Mouse (Mus musculus): ENCODE results near the gene Tifa. TPM values are rescaled to one million over a fixed set of nuclear protein-coding genes. Genes with fewer than 3 reads are reported as not detected.

Gene Tifa
- polyA plus RNA-seq, 1 experiment from 2014 or later: 3.6 TPM

DNA sequence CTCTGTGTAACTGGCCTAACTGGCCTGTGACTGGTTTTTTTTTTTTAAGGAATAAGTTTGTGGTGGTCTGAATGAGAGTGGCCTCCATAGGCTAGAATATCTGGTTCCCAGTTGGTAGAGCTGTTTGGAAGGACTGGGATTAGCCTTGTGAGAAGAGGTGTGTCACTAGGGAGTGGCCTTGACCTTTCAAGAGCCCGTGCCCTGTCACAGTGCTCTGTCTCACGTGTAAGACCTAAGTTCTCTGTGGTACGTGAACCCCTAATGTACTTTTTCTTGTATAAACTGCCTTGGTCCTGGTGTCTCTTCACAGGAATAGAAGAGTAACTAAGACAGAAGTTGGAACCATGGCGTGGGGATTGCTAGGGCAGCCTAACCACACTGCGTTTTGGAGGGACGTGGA is 16.4 kb downstream of the Tifa start:
- Histone ChIP-seq H3K36me3 (peaks cover 37% of the 10 kb centered on the region), H3K9me3 (replicated peaks) (no peaks in the 10 kb centered on the region), H3K27me3 (replicated peaks) (no peaks in the 10 kb centered on the region), H3K4me2 (no peak overlapping the region), H3K9ac (replicated peaks) (no peak overlapping the region), H3K4me3 (replicated peaks) (no peak overlapping the region), H3K27ac (replicated peaks) (no peak overlapping the region), H3K4me1 (no peaks in the 10 kb centered on the region)
- 96% methylated on average over 6 of the region's 6 CpGs for WGBS
- ATAC-seq (ENCODE audit: low FRiP score): no peak

DNA sequence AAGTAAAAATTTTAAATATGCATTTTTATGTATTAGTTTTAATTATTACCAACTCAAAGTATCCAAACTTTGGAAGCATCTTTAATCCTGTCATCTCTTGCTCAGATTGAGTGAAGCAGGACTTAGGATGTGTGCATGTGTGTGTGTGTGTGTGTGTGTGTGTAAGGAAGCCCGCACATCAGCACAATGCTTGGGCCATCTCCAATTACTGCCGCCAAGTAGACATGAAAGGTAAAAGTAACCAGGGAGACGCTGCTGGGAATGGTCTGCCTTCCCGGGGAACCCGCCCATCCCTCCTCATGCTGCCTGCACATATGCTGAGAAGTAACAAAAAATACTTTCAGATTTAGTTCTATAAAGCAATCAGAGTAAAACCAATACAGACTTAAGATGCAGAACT is 18.2 kb downstream of the Tifa start:
- 20% methylated on average over 5 of the region's 5 CpGs for WGBS
- no peak for ATAC-seq (ENCODE audit: low FRiP score)
- Histone ChIP-seq H3K36me3 (peaks cover 49% of the 10 kb centered on the region), H3K27me3 (replicated peaks) (no peaks in the 10 kb centered on the region), H3K9ac (replicated peaks) (no peak overlapping the region), H3K9me3 (replicated peaks) (no peaks in the 10 kb centered on the region), H3K27ac (replicated peaks) (no peak overlapping the region), H3K4me3 (replicated peaks) (no peak overlapping the region), H3K4me1 (no peaks in the 10 kb centered on the region), H3K4me2 (no peak overlapping the region)

DNA sequence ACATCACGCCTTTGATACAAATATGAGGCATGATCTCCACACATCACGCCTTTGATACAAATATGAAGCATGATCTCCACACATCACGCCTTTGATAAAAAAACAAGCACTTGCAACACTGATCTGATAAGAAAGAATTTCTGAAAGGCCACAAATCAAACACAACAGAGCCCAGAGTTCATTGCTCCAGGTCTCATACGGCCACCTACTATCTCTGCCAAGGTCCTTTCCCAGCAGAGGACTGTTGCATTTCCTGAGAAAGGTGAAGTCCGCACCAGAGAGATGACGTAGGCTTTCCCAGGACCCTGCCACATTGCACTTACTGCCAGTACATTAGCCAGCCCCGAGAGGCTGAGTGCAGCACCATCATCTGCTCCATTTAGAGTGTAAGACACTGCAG is 19.5 kb downstream of the Tifa start:
- Histone ChIP-seq H3K4me1 (no peaks in the 10 kb centered on the region), H3K27me3 (replicated peaks) (no peaks in the 10 kb centered on the region), H3K9ac (replicated peaks) (no peak overlapping the region), H3K9me3 (replicated peaks) (no peaks in the 10 kb centered on the region), H3K36me3 (peaks cover 61% of the 10 kb centered on the region), H3K4me3 (replicated peaks) (no peak overlapping the region), H3K27ac (replicated peaks) (no peak overlapping the region), H3K4me2 (no peak overlapping the region)
- ATAC-seq (ENCODE audit: low FRiP score): no peak
- 89% methylated on average over 7 of the region's 7 CpGs for WGBS

DNA sequence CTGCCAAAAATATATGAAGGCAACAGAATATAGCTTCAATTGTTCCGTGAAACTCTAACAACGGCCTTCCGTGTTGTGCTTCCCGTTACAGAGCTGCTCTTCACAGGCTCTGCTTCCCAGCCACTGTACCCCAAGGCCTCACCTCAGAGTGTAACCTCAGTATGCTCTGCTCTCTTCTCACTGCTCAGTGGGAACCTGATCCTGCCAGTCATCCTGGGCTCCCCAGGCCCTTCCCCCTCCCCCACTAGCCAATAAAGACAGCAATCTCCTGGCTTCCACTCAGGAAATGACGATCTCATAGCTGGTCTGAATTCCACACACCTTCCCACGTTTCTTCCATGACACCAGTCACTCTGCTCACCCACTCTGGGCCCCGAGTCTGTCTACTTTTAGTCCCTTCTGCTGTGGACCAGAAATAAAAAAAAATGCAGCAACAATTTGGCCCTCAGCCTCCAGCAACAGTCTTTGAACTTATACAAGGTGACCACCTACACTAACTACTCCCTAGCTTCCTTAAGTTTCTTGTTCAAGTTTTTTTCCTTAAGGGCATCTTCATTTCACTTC is 27.6 kb downstream of the Tifa start:
- ATAC-seq (ENCODE audit: low FRiP score): no peak
- H3K36me3 ChIP-seq: peaks cover 48% of the 10 kb centered on the region
- no peak overlapping the region for H3K27ac ChIP-seq (replicated peaks)
- H3K9me3 ChIP-seq (replicated peaks): no peaks in the 10 kb centered on the region
- H3K4me2 ChIP-seq: no peak overlapping the region
- no peaks in the 10 kb centered on the region for H3K27me3 ChIP-seq (replicated peaks)
- no peaks in the 10 kb centered on the region for H3K4me1 ChIP-seq
- WGBS: 70% methylated on average over 7 of the region's 7 CpGs
- H3K9ac ChIP-seq (replicated peaks): no peak overlapping the region
- no peak overlapping the region for H3K4me3 ChIP-seq (replicated peaks)

DNA sequence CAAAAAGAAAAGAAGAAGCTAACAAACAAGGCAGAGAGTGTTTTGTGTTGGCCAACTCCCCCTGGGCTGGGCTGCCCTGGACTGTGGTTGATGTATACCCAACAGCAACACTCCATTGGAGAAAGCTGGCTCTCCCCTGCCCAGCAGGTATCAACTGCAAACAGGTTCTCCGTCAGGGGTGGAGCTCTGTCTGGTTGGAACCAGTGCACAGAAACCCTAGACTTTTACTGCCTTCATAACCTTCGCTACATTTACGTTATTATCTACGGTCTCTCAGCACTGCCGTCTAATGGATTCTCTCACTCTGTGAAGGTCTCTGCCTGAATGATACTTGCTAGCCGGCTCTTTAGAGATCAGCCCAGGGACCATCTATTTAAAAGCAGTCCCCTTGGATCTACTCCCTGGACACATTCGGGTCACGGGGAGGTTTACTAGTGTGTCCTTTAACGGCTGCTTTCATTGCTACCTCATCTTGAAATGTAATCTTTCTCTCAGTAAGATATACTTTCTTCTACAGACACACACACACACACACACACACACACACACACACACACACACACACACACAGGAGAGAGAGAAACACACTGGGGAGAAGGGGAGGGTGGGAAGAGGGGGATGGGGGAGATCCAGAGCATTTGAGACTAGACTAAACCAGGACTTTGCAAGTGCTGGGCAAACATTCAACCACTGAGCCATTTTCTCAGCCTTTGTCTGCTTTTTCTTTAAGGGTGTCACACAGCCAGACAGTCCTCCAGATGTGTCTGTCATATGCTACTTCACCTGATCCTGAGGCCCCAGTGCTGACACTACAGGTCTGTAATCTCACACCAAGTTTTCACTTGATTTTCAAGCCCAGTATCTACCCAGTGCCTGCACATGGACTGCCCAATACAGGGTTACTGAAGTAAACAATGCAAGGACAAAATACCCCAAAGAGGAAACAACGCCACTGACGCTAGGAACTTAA is 29.4 kb downstream of the Tifa start:
- Histone ChIP-seq H3K27ac (replicated peaks) (no peak overlapping the region), H3K4me1 (no peaks in the 10 kb centered on the region; the same call in 1 of the 2 replicates), H3K36me3 (peaks cover 34% of the 10 kb centered on the region), H3K4me3 (replicated peaks) (no peak overlapping the region), H3K9ac (replicated peaks) (no peak overlapping the region), H3K27me3 (replicated peaks) (no peaks in the 10 kb centered on the region), H3K9me3 (replicated peaks) (no peaks in the 10 kb centered on the region), H3K4me2 (no peak overlapping the region)
- 64% methylated on average over 11 of the region's 11 CpGs for WGBS
- no peak for ATAC-seq (ENCODE audit: low FRiP score)

DNA sequence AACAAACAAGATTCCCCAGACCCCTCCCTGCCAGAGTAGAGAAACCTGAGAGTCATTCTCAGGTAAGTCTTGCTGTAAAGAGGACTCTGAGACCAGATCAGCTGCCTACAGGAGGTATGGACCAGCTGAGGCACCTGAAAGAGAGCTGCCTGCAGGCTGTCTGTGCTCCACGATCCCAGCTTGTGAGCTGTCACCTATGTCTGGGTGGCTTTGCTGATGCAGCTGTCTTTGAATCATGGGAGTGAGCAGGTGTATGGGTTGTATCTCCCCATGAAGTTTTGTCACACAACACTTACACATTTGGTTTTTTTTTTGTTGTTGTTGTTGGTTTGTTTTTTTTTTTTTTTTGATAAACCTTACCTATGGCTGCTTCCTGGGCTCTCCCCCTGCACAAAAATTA is 30.8 kb downstream of the Tifa start:
- Histone ChIP-seq H3K4me1 (no peaks in the 10 kb centered on the region; the same call in 1 of the 2 replicates), H3K27ac (replicated peaks) (no peak overlapping the region), H3K9me3 (replicated peaks) (no peaks in the 10 kb centered on the region), H3K9ac (replicated peaks) (no peak overlapping the region), H3K36me3 (peaks cover 33% of the 10 kb centered on the region), H3K4me3 (replicated peaks) (no peak overlapping the region), H3K27me3 (replicated peaks) (no peaks in the 10 kb centered on the region), H3K4me2 (no peak overlapping the region)
- no peak for ATAC-seq (ENCODE audit: low FRiP score)
- WGBS: 90% methylated on average over 1 of the region's 1 CpGs

DNA sequence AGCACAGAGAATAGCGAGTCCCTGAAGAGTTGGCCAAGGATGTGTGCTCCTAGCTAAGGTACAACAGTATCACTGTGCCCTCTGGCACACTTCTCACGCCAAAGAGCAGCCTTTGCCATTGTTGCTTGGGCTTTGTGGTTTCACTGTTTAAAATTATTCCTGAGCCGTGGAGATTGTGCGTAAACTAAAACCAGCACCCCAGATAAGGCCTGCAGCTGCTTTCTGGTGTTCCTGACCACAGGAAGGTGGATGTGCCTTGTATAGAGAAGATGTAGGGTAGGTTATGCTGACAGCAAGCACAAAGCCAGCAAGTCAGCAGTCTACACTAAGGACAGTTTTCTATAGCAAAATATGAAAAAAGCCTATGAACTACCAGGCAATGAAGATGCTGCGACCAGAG is 31.6 kb downstream of the Tifa start:
- Histone ChIP-seq H3K9me3 (replicated peaks) (no peaks in the 10 kb centered on the region), H3K4me2 (no peak overlapping the region), H3K27me3 (replicated peaks) (no peaks in the 10 kb centered on the region), H3K9ac (replicated peaks) (no peak overlapping the region), H3K4me1 (peaks cover 1% of the 10 kb centered on the region; the same call in 1 of the 2 replicates), H3K36me3 (peaks cover 32% of the 10 kb centered on the region), H3K4me3 (replicated peaks) (no peak overlapping the region), H3K27ac (replicated peaks) (no peak overlapping the region)
- WGBS: 90% methylated on average over 5 of the region's 5 CpGs
- no peak for ATAC-seq (ENCODE audit: low FRiP score)

DNA sequence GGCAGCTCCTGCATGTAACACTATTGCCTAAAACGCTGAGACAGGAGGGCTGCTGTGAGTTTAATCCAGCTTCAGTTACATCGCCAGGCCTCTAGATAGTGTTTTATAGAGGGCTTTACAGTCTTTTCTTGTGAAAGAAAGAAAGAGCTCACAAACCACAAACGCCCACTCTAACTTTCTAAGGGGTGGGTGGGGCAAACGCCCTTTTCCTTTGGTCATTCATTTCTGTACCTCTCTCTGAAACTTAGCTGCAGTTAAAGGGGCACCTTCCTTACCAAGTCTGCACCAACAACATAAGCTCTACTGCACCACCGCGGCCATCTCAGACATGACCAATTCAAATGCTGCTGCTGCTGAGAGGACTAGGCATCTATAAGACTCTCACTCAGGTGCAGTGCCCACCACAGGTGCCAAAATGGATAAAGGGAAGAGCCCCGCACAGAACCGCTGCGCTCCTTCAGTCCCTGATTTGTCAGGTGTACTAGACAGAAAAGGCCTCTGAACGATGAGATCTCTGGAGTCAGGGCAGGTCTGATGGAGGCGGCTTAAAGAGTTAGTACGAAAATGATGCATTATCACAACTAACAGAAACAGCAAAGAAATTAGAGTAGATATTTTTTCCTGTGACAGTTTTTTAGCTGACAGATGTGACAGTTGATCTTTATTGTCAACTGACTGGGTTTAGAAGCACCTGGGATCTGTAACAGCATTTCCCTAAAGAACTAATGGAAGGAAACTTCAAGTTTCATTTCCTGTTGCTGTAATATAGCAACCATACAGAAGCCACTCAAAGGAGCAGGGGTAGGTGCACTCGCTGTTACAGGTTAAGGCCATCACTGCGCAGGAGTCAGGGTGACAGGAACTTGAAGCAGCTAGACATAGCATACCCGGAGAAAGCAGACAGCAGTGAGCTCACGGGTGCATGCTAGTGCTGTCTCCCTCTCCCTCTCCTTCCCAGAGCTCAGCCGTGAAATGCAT is 34.6 kb downstream of the Tifa start:
- H3K4me3 ChIP-seq (replicated peaks): no peak overlapping the region
- no peaks in the 10 kb centered on the region for H3K27me3 ChIP-seq (replicated peaks)
- H3K9me3 ChIP-seq (replicated peaks): no peaks in the 10 kb centered on the region
- H3K4me2 ChIP-seq: no peak overlapping the region
- H3K4me1 ChIP-seq: peaks cover 14% of the 10 kb centered on the region
- H3K36me3 ChIP-seq: peaks cover 20% of the 10 kb centered on the region
- no peak overlapping the region for H3K9ac ChIP-seq (replicated peaks)
- ATAC-seq (ENCODE audit: low FRiP score): 0 out of 2 replicates have a peak, but pooled peaks have one; percentile 24
- H3K27ac ChIP-seq (replicated peaks): no peak overlapping the region
- 66% methylated on average over 17 of the region's 17 CpGs for WGBS

DNA sequence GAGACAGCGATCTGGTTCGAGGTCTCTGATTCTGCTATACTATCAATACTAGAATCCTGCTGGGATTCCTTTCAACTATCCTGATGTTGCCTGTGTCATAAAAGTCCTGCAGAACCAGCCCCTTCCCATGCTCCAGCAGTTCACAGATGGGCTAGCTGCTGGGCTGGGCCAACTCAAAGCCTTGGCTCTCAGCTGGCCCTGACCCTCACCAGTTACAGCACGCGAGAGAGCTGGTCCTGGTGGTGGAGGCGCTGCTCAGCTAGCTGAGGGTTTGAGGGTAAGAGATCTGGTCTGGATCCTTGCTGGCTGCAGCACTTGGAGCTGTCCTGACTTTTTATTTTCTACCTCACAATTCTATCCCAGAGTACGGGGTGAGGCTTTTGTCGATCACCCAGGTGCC is 36.9 kb downstream of the Tifa start:
- Histone ChIP-seq H3K4me2 (no peak overlapping the region), H3K9ac (replicated peaks) (no peak overlapping the region), H3K4me3 (replicated peaks) (no peak overlapping the region), H3K27ac (replicated peaks) (0 out of 2 replicates have a peak overlapping the region, but pooled peaks have one; percentile 9), H3K9me3 (replicated peaks) (no peaks in the 10 kb centered on the region), H3K36me3 (peaks cover 9% of the 10 kb centered on the region), H3K4me1 (peaks cover 19% of the 10 kb centered on the region), H3K27me3 (replicated peaks) (no peaks in the 10 kb centered on the region)
- WGBS: 38% methylated on average over 7 of the region's 7 CpGs
- no peak for ATAC-seq (ENCODE audit: low FRiP score)

DNA sequence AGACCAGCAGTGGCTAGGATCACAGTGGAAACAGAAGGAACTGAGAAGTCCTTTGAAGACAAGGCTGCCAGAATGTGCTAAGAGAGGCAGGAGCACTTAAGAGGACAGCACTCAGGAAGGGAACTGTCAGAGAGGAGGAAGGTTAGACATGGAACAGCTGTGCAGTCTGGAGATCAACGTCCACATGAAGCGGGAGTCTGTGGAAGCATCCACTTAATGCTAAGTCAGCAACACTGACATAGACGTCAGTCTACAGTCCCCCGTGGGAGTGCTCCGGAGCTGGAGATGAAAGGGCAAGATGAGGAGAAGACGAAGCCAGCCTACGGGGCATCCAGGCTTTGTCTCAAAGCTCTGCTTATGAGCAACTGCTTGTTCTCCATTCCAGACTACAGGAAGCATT is 37.5 kb downstream of the Tifa start:
- Histone ChIP-seq H3K9ac (replicated peaks) (no peak overlapping the region), H3K27ac (replicated peaks) (no peak overlapping the region)
- 42% methylated on average over 7 of the region's 7 CpGs for WGBS

DNA sequence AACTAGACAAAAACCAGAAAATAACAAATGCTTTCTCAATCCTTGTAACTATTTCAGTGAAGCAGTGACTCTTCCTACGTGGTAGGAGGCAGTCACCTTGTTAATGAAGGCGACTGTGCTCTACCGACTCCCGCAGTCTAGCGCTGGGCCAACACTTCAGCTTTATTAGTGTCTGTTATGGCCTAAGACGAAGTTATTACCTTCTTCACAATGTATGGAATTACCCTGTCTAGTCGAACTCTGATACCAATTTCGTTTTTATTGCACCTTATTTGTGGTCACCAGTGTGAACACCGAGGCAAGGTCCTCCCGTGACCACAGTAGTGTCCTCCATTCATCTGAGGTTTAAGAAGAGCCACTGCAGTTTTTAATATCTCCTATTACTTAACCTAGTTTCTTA is 40.6 kb downstream of the Tifa start:
- H3K4me2 ChIP-seq: no peak overlapping the region
- ATAC-seq (ENCODE audit: low FRiP score): no peak
- no peaks in the 10 kb centered on the region for H3K27me3 ChIP-seq (replicated peaks)
- H3K27ac ChIP-seq (replicated peaks): no peak overlapping the region
- peaks cover 29% of the 10 kb centered on the region for H3K4me1 ChIP-seq
- H3K9ac ChIP-seq (replicated peaks): no peak overlapping the region
- WGBS: 44% methylated on average over 10 of the region's 10 CpGs
- H3K4me3 ChIP-seq (replicated peaks): no peak overlapping the region
- 0 out of 2 replicates have a peak, but pooled peaks cover 2% of the 10 kb centered on the region for H3K36me3 ChIP-seq
- H3K9me3 ChIP-seq (replicated peaks): no peaks in the 10 kb centered on the region

More for the DNA sequence above, 37.5 kb downstream of the Tifa start:
- peak; percentile 31; the same call in 1 of the 2 replicates for ATAC-seq (ENCODE audit: low FRiP score)
- H3K36me3 ChIP-seq: peaks cover 5% of the 10 kb centered on the region
- no peaks in the 10 kb centered on the region for H3K27me3 ChIP-seq (replicated peaks)
- no peak overlapping the region for H3K4me2 ChIP-seq
- H3K4me1 ChIP-seq: peaks cover 19% of the 10 kb centered on the region
- H3K9me3 ChIP-seq (replicated peaks): no peaks in the 10 kb centered on the region
- H3K4me3 ChIP-seq (replicated peaks): no peak overlapping the region

All from neural tube, embryonic 15.5 days (tissue).